Mouse (Mus musculus) liver, postnatal 0 days (tissue): ENCODE measurements around the gene Cops3. TPM values are rescaled to one million over a fixed set of nuclear protein-coding genes. Genes with fewer than 3 reads are reported as not detected.

ENCODE experiments used
- ATAC-seq: fragments of 200-750 bp; cut with Nextera tagmentation; 2 replicates; pipeline ENCODE4 v1.8.0; 2017; ENCODE audit warnings: mild to moderate bottlenecking, moderate library complexity
- DNase-seq: peaks from one replicate; pipeline ENCODE4 v3.0.0-alpha.2; 2016
- H3K27ac ChIP-seq: fragments of 300-500 bp; sonication (generic); 2 replicates; pipeline ENCODE4 v1.5.1; 2014; ENCODE audit warnings: antibody characterized with exemption, moderate library complexity, mild to moderate bottlenecking, low read depth
- H3K27me3 ChIP-seq: fragments of 300-500 bp; sonication (generic); 2 replicates; pipeline ENCODE4 v1.6.1; 2014; ENCODE audit warnings: low read length, control low read depth, mixed read lengths; ENCODE audit not compliant: insufficient read depth
- H3K36me3 ChIP-seq: fragments of 300-500 bp; sonication (generic); replicated peaks from 2 replicates; pipeline ENCODE4 v1.6.1; 2014; ENCODE audit warnings: mild to moderate bottlenecking, control low read depth, low read length, moderate library complexity, mixed read lengths; ENCODE audit not compliant: insufficient read depth
- H3K4me1 ChIP-seq: fragments of 300-500 bp; sonication (generic); 2 replicates; pipeline ENCODE4 v1.6.1; 2014; ENCODE audit warnings: antibody characterized with exemption, mild to moderate bottlenecking, control low read depth; ENCODE audit not compliant: insufficient read depth
- H3K4me2 ChIP-seq: fragments of 300-500 bp; sonication (generic); 2 replicates; pipeline ENCODE4 v1.6.1; 2014; ENCODE audit warnings: low read depth, mild to moderate bottlenecking, low read length, moderate library complexity, mixed read lengths
- H3K4me3 ChIP-seq: fragments of 300-500 bp; sonication (generic); 2 replicates; pipeline ENCODE4 v1.5.1; 2014; ENCODE audit warnings: low read depth, low read length
- H3K9ac ChIP-seq: fragments of 300-500 bp; sonication (generic); replicated peaks from 2 replicates; pipeline ENCODE4 v1.6.1; 2014; ENCODE audit warnings: mild to moderate bottlenecking, moderate library complexity
- H3K9me3 ChIP-seq: fragments of 300-500 bp; sonication (generic); 2 replicates; pipeline ENCODE4 v1.6.1; 2016; ENCODE audit warnings: mild to moderate bottlenecking, control low read depth, low read length, mixed read lengths
- CTCF ChIP-seq: sonication (generic); IDR thresholded peaks from 2 replicates; pipeline ENCODE4 v1.5.1; 2016; ENCODE audit warnings: antibody characterized with exemption, low read depth
- EP300 ChIP-seq: IDR thresholded peaks from 2 replicates; pipeline ENCODE4 v1.6.1; 2016; ENCODE audit warnings: antibody characterized with exemption, low read depth, mild to moderate bottlenecking
- WGBS: fragments of 180-500 bp; shearing (Covaris S2); extraction: QIAGEN DNeasy Blood & Tissue Kit; methylation state at CpG from one replicate; pipeline ENCODE4 v1.1.7; 2014; ENCODE audit not compliant: insufficient replicate concordance; 5-methylcytosine and 5-hydroxymethylcytosine counted together
- polyA plus RNA-seq: library from polyadenylated mRNA; unstranded; fragments of >200 nt; fragmentation: Nextera tagmentation; extraction: Ambion mirVana; gene quantifications from 2 replicates; pipeline ENCODE4 v1.2.1, GENCODE M21; 2015

Cops3 gene
- polyA plus RNA-seq, 1 experiment from 2014 or later = 60.5 TPM

DNA sequence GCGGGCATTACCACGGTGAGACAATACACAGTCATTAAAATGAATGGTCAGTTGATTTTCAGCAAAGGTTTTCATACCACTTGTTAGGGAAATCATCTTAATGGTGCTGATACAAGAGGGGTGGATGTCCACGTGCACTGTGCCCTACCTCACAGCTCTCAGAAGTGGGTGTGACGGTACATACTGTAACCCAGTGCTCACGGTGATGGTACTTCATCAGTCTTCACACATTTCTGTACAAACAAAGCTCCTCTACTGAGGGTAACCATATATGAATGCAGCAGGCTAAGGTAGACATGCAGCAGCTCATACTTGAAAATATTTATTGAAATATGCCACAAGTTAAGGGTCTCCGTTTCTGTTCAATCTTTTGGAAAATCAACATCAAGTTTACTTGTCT is 56.0 kb downstream of the Cops3 start:
- H3K27ac ChIP-seq = no peak overlapping the region
- no peak overlapping the region for H3K4me3 ChIP-seq
- no peak for DNase-seq
- ATAC-seq = no peak
- H3K4me1 ChIP-seq = peaks cover 9% of the 10 kb centered on the region
- no peak overlapping the region for H3K4me2 ChIP-seq
- H3K9ac ChIP-seq = no peak overlapping the region
- H3K9me3 ChIP-seq = no peaks in the 10 kb centered on the region
- H3K36me3 ChIP-seq = no peaks in the 10 kb centered on the region
- TF ChIP-seq CTCF (no peak), EP300 (no peak)
- H3K27me3 ChIP-seq = no peaks in the 10 kb centered on the region
- 79% methylated on average over 6 of the region's 6 CpGs for WGBS

DNA sequence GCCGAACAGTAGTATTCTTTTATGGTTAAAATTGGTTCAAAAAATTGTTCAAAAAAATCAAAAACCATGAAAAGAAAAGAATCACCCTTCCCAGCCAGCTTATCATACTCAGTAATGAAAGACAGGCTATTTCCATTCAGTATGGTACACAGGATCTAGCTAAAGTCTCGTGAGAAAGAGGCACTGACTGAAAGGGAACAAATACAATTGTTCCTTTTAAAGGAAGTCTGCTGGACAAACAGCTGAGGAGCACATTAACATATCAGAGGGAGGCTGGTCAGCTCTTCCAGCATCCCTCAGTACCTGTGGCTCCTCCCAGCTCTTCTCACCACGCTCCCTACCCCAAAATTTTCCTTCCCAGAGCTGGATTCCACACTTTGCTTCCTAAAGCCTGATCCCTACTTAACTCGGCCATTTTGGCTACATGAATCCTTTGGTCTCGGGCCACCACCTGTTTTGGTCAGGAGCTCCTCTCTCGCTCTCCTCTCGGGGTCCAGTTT is 57.5 kb downstream of the Cops3 start:
- Histone ChIP-seq H3K9me3 (no peaks in the 10 kb centered on the region), H3K9ac (no peak overlapping the region), H3K27me3 (no peaks in the 10 kb centered on the region), H3K27ac (no peak overlapping the region), H3K4me2 (no peak overlapping the region), H3K36me3 (no peaks in the 10 kb centered on the region), H3K4me3 (no peak overlapping the region), H3K4me1 (peaks cover 3% of the 10 kb centered on the region)
- 80% methylated on average over 7 of the region's 7 CpGs for WGBS
- DNase-seq (no peak), ATAC-seq (no peak)
- TF ChIP-seq EP300 = no peak
- no peak for TF ChIP-seq CTCF

DNA sequence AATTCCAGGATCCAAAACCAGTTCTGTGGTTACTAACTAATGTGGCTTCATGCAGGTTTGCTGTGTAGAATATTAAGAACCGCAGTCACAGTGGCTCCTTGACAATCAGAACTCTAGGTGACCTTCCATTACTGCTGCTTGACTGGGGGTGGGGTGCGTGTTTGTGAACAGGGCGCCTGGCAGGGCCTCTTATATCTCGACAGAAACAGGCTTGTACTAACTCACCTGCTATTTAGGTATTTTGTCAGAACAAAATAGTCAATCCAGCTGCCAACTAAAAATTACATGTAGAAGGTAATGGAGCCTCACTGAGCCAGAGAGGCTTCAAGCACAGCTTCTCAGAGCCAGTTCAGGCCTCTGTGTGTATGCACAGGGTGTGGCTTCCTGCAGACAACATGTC is 59.4 kb downstream of the Cops3 start:
- Histone ChIP-seq H3K9me3 (no peaks in the 10 kb centered on the region), H3K27ac (no peak overlapping the region), H3K27me3 (no peaks in the 10 kb centered on the region), H3K4me1 (no peaks in the 10 kb centered on the region), H3K4me3 (no peak overlapping the region), H3K36me3 (peaks cover 4% of the 10 kb centered on the region; the same call in 1 of the 2 replicates), H3K9ac (no peak overlapping the region), H3K4me2 (no peak overlapping the region)
- TF ChIP-seq CTCF = no peak
- TF ChIP-seq EP300 = no peak
- no peak for DNase-seq
- no peak for ATAC-seq
- WGBS = 72% methylated on average over 4 of the region's 4 CpGs

DNA sequence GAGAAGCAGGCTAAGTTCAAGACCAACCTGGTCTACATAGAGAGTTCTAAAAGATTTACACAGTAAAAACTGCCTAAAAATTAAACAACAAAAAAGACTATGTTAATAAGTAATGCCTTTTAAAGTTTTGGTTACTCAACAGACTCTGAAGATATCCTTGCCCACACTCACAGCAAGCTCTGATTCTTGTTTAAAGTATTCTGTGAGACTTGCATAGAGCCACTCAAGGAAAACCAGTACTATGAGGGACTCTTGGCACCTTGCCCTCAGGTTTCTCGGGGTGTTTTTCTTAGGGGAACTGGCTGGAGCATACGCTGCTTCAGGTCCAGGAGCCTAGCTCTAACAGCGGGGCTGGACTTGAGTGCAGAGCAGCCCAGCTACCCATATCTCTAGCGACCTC is 60.2 kb downstream of the Cops3 start:
- Histone ChIP-seq H3K27ac (no peak overlapping the region), H3K36me3 (peaks cover 5% of the 10 kb centered on the region; the same call in 1 of the 2 replicates), H3K4me1 (no peaks in the 10 kb centered on the region), H3K27me3 (no peaks in the 10 kb centered on the region), H3K4me3 (no peak overlapping the region), H3K9ac (no peak overlapping the region), H3K4me2 (no peak overlapping the region), H3K9me3 (no peaks in the 10 kb centered on the region)
- WGBS = 77% methylated on average over 4 of the region's 4 CpGs
- TF ChIP-seq EP300 (no peak), CTCF (no peak)
- DNase-seq = no peak
- ATAC-seq = no peak

DNA sequence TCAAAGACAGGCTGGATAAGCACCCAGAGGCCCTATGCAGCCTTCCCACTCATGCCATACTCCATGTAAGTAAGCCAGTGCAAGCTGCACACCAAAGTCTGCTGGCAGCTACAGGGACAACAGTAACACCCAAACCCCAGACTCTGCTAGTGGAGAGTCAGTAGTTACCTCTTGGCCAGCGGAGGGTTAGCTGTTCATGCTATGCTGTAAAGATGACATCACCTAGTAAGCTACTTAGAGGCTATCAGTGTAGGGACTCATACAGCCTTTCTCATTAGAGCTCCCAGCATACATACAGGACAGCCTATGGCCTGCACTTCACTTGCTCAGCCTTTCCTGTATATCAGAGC is 60.8 kb downstream of the Cops3 start:
- H3K4me2 ChIP-seq = no peak overlapping the region
- no peaks in the 10 kb centered on the region for H3K4me1 ChIP-seq
- 77% methylated on average over 1 of the region's 1 CpGs for WGBS
- ATAC-seq = peak; percentile 20
- no peak overlapping the region for H3K9ac ChIP-seq
- H3K4me3 ChIP-seq = no peak overlapping the region
- DNase-seq = no peak
- H3K36me3 ChIP-seq = peaks cover 5% of the 10 kb centered on the region; the same call in 1 of the 2 replicates
- H3K27ac ChIP-seq = no peak overlapping the region
- no peak for TF ChIP-seq CTCF
- TF ChIP-seq EP300 = no peak
- no peaks in the 10 kb centered on the region for H3K27me3 ChIP-seq
- no peaks in the 10 kb centered on the region for H3K9me3 ChIP-seq

DNA sequence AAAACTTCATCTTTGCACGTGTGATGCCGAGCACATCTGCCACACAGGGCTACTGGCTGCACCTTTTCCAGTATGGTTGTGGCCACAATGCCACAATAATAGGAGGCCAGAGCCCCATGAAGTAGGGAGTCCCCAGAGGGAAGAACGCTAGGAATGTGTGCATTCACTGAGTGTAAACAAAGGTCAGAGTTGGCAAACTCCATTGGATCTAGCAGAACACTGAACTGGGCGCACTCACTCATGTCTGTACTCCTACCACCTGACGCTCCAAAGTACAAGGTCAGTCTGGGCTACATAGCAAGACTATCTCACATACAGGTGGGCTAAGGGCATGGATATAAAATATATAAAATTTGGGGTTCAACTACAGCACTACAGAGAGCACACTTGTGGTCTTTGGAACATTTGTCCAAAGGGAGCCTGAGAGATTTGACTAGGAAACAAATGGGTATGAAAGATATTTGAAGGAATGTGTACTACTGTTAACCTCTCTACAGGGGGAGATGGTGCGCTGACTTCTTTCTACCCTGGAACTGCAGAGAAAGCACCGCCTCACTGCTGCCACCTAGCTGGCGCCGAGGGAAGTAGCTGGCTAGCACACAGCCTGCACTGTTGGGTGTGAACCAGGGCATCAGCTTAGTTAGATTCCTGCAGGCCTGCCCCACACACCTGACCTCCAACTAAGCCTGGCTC is 61.3 kb downstream of the Cops3 start:
- Histone ChIP-seq H3K9me3 (no peaks in the 10 kb centered on the region), H3K4me1 (no peaks in the 10 kb centered on the region), H3K9ac (no peak overlapping the region), H3K36me3 (peaks cover 7% of the 10 kb centered on the region; the same call in 1 of the 2 replicates), H3K4me2 (no peak overlapping the region), H3K27ac (no peak overlapping the region), H3K4me3 (no peak overlapping the region), H3K27me3 (no peaks in the 10 kb centered on the region)
- peak; percentile 99 for TF ChIP-seq CTCF
- TF ChIP-seq EP300 = no peak
- 50% methylated on average over 9 of the region's 9 CpGs for WGBS
- DNase-seq (peak; percentile 87), ATAC-seq (peak; percentile 89)
